Mouse (Mus musculus) gastrocnemius, postnatal 10 days (tissue): Measurements from ENCODE around the gene Rrn3. TPM values are rescaled to one million over a fixed set of nuclear protein-coding genes. Genes with fewer than 3 reads are reported as not detected.

Experiments
- DNase-seq: peaks from one replicate; pipeline ENCODE4 v3.0.0; 2021; ENCODE audit warnings: mixed read lengths
- microRNA-seq, 2 experiments: library from miRNA; unstranded; fragments of <30 nt; microRNA quantifications; one replicate each; pipeline ENCODE4 v1.2.0; 2021
- total RNA-seq, 2 experiments: library from RNA; stranded (reverse); gene quantifications; 2 replicates each; pipeline ENCODE4 v1.2.3; 2021

Gene Rrn3
- total RNA-seq, 2 experiments from 2014 or later = 26.7 to 28.0 TPM

GRCm38 (mm10) chr16:13848310-13848709 lies 67.8 kb downstream of the Rrn3 start:
- no peak for DNase-seq

- no peak for DNase-seq
Observed at GRCm38 (mm10) chr16:13851446-13851845, 70.9 kb downstream of the Rrn3 start.

GRCm38 (mm10) chr16:13853886-13854285 lies 73.4 kb downstream of the Rrn3 start:
- no peak for DNase-seq

Small RNA genes within 50 kb of the gene (microRNA-seq; reads per million reads assigned to microRNA genes)
- gene Gm27734 = 0 reads per million in 2 experiments

Other genes with a start within 250 kb of the Rrn3 start
- 10 to 100 TPM; 12.5 to 14.7 TPM for gene Parn, start 112.5 kb upstream of the Rrn3 start, total RNA-seq
- 10 to 100 TPM; 27.6 to 35.0 TPM for gene Bfar, start 108.8 kb upstream of the Rrn3 start, total RNA-seq
- 1 to 10 TPM; 1.5 to 4.2 TPM for gene 3110001I22Rik, start 108.8 kb upstream of the Rrn3 start, total RNA-seq
- gene Pla2g10, start 49.7 kb upstream of the Rrn3 start, total RNA-seq = not detected
- 10 to 100 TPM; 44.9 to 49.9 TPM for gene Ntan1, start 38.1 kb downstream of the Rrn3 start, total RNA-seq
- 10 to 100 TPM; 45.9 to 54.0 TPM for gene Pdxdc1, start 122.4 kb downstream of the Rrn3 start, total RNA-seq
- 1 to 10 TPM; 2.9 to 3.8 TPM for gene Mpv17l, start 122.5 kb downstream of the Rrn3 start, total RNA-seq
- gene 2900011O08Rik, start 205.9 kb downstream of the Rrn3 start, total RNA-seq = under 1 TPM; 0.43 to 0.63 TPM
- gene Ifitm7, start 206.2 kb downstream of the Rrn3 start, total RNA-seq = not detected